Mouse (Mus musculus): ENCODE data around the gene Ago4.

DNA sequence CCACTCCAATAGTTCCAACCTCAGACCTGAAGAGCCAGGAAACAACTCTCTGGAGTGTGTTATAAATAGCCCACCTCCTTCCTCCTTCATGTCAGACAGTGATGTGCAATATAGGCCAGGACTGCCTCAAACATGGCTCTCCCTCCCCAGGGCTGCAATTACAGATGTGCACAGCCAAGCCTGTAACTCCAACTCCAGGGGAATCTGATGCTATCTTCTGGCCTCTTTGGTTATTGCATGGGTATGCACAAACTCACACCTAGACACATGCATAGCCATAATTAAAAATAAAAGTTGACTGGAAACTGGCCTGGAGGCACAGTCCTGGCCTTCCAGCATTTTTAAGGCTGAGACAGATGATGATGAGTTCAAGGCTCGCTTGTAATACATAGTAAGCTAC is 11.7 kb upstream of the Ago4 start:
- TF ChIP-seq POLR2A (IDR thresholded peaks at IDR 0.05; ENCODE audit: borderline replicate concordance, extremely low read depth, low read depth, low read length) = no peak
- TF ChIP-seq CTCF (IDR thresholded peaks at IDR 0.05; ENCODE audit: insufficient read depth, low read length) = no peak

All from lung, adult 2 months (tissue).